Mouse (Mus musculus): Measurements from ENCODE around the gene Ang2. TPM values are rescaled to one million over a fixed set of nuclear protein-coding genes. Genes with fewer than 3 reads are reported as not detected.
"Not testable (repeated sequence)": the region's sequence is repeated elsewhere in the genome, so short reads cannot be mapped to it uniquely, and the experiment has no call there.

Gene Ang2
- polyA plus RNA-seq, 1 experiment from 2014 or later = not detected

- Histone ChIP-seq H3K27ac (ENCODE audit: poor library complexity, severe bottlenecking) (no peak overlapping the region), H3K4me1 (replicated peaks) (peaks cover 7% of the 10 kb centered on the region; the same call in 1 of the 2 replicates), H3K4me2 (no peak overlapping the region), H3K27me3 (replicated peaks) (no peaks in the 10 kb centered on the region), H3K36me3 (no peaks in the 10 kb centered on the region), H3K4me3 (no peak overlapping the region), H3K9me3 (replicated peaks) (no peaks in the 10 kb centered on the region), H3K9ac (no peak overlapping the region)
- no peak; the same call in 1 of the 2 replicates for ATAC-seq (ENCODE audit: insufficient number of reproducible peaks, low FRiP score)
- WGBS = 81% methylated on average over 4 of the region's 4 CpGs
Observed at GRCm38 (mm10) chr14:51173843-51174242, 25.1 kb downstream of the Ang2 start.

- WGBS = 54% methylated on average over 4 of the region's 4 CpGs
- not testable (repeated sequence) for H3K9me3 ChIP-seq (replicated peaks); H3K9ac ChIP-seq; H3K36me3 ChIP-seq; H3K27ac ChIP-seq (ENCODE audit: poor library complexity, severe bottlenecking); H3K4me3 ChIP-seq; ATAC-seq (ENCODE audit: insufficient number of reproducible peaks, low FRiP score); H3K4me1 ChIP-seq (replicated peaks); H3K27me3 ChIP-seq (replicated peaks)
- H3K4me2 ChIP-seq = peak overlapping the region; percentile 34; the same call in 1 of the 2 replicates
Observed at GRCm38 (mm10) chr14:51172947-51173346, 26.0 kb downstream of the Ang2 start.

GRCm38 (mm10) chr14:51172095-51172865, 26.7 kb downstream of the Ang2 start:
- not testable (repeated sequence) for H3K4me3 ChIP-seq; H3K9me3 ChIP-seq (replicated peaks); ATAC-seq (ENCODE audit: insufficient number of reproducible peaks, low FRiP score); H3K27me3 ChIP-seq (replicated peaks); H3K9ac ChIP-seq; H3K27ac ChIP-seq (ENCODE audit: poor library complexity, severe bottlenecking); H3K4me1 ChIP-seq (replicated peaks); H3K36me3 ChIP-seq
- H3K4me2 ChIP-seq = peak overlapping the region; percentile 34; the same call in 1 of the 2 replicates
- WGBS = 31% methylated on average over 9 of the region's 9 CpGs

- Histone ChIP-seq H3K36me3 (no peaks in the 10 kb centered on the region), H3K9ac (no peak overlapping the region), H3K27ac (ENCODE audit: poor library complexity, severe bottlenecking) (no peak overlapping the region), H3K9me3 (replicated peaks) (peaks cover 6% of the 10 kb centered on the region; the same call in 1 of the 2 replicates), H3K4me3 (no peak overlapping the region), H3K4me1 (replicated peaks) (no peaks in the 10 kb centered on the region), H3K27me3 (replicated peaks) (no peaks in the 10 kb centered on the region), H3K4me2 (no peak overlapping the region)
- no peak for ATAC-seq (ENCODE audit: insufficient number of reproducible peaks, low FRiP score)
Observed at GRCm38 (mm10) chr14:51166068-51166467, 32.9 kb downstream of the Ang2 start.

GRCm38 (mm10) chr14:51165435-51165834, 33.5 kb downstream of the Ang2 start:
- Histone ChIP-seq H3K4me3 (no peak overlapping the region), H3K4me1 (replicated peaks) (no peaks in the 10 kb centered on the region), H3K27ac (ENCODE audit: poor library complexity, severe bottlenecking) (no peak overlapping the region), H3K9ac (no peak overlapping the region), H3K9me3 (replicated peaks) (peaks cover 6% of the 10 kb centered on the region; the same call in 1 of the 2 replicates), H3K27me3 (replicated peaks) (no peaks in the 10 kb centered on the region), H3K36me3 (no peaks in the 10 kb centered on the region), H3K4me2 (no peak overlapping the region)
- 94% methylated on average over 1 of the region's 1 CpGs for WGBS
- 0 out of 2 replicates have a peak, but pooled peaks have one; percentile 33 for ATAC-seq (ENCODE audit: insufficient number of reproducible peaks, low FRiP score)

GRCm38 (mm10) chr14:51163323-51163722, 35.6 kb downstream of the Ang2 start:
- H3K36me3 ChIP-seq; H3K27me3 ChIP-seq (replicated peaks); ATAC-seq (ENCODE audit: insufficient number of reproducible peaks, low FRiP score); H3K9me3 ChIP-seq (replicated peaks); H3K4me2 ChIP-seq; H3K27ac ChIP-seq (ENCODE audit: poor library complexity, severe bottlenecking); H3K4me3 ChIP-seq; H3K4me1 ChIP-seq (replicated peaks); H3K9ac ChIP-seq: not testable (repeated sequence)
- WGBS = 86% methylated on average over 6 of the region's 6 CpGs

- H3K27me3 ChIP-seq (replicated peaks); ATAC-seq (ENCODE audit: insufficient number of reproducible peaks, low FRiP score); H3K9ac ChIP-seq; H3K4me3 ChIP-seq; H3K36me3 ChIP-seq; H3K4me1 ChIP-seq (replicated peaks); H3K9me3 ChIP-seq (replicated peaks); H3K27ac ChIP-seq (ENCODE audit: poor library complexity, severe bottlenecking); H3K4me2 ChIP-seq: not testable (repeated sequence)
- 88% methylated on average over 3 of the region's 3 CpGs for WGBS
Observed at GRCm38 (mm10) chr14:51161976-51162375, 37.0 kb downstream of the Ang2 start, which contains the start of gene Rnase2b. Gene Rnase2b, plus strand, starts transcription at chr14:51162260.

- ATAC-seq (ENCODE audit: insufficient number of reproducible peaks, low FRiP score) = no peak
- no peak overlapping the region for H3K4me3 ChIP-seq
- WGBS = 79% methylated on average over 1 of the region's 1 CpGs
- H3K4me1 ChIP-seq (replicated peaks) = no peaks in the 10 kb centered on the region
- H3K27me3 ChIP-seq (replicated peaks) = no peaks in the 10 kb centered on the region
- H3K9ac ChIP-seq = no peak overlapping the region
- no peak overlapping the region for H3K4me2 ChIP-seq
- H3K36me3 ChIP-seq = no peaks in the 10 kb centered on the region
- H3K9me3 ChIP-seq (replicated peaks) = no peaks in the 10 kb centered on the region
- no peak overlapping the region for H3K27ac ChIP-seq (ENCODE audit: poor library complexity, severe bottlenecking)
Observed at GRCm38 (mm10) chr14:51157072-51157471, 41.9 kb downstream of the Ang2 start.

GRCm38 (mm10) chr14:51156736-51157068, 42.2 kb downstream of the Ang2 start:
- WGBS = 79% methylated on average over 4 of the region's 4 CpGs
- no peaks in the 10 kb centered on the region for H3K36me3 ChIP-seq
- no peak overlapping the region for H3K4me3 ChIP-seq
- no peaks in the 10 kb centered on the region for H3K9me3 ChIP-seq (replicated peaks)
- ATAC-seq (ENCODE audit: insufficient number of reproducible peaks, low FRiP score) = no peak
- H3K4me1 ChIP-seq (replicated peaks) = no peaks in the 10 kb centered on the region
- no peak overlapping the region for H3K4me2 ChIP-seq
- H3K9ac ChIP-seq = no peak overlapping the region
- no peak overlapping the region for H3K27ac ChIP-seq (ENCODE audit: poor library complexity, severe bottlenecking)
- no peaks in the 10 kb centered on the region for H3K27me3 ChIP-seq (replicated peaks)

GRCm38 (mm10) chr14:51156056-51156735, 42.8 kb downstream of the Ang2 start:
- H3K4me3 ChIP-seq = no peak overlapping the region
- no peak overlapping the region for H3K27ac ChIP-seq (ENCODE audit: poor library complexity, severe bottlenecking)
- no peaks in the 10 kb centered on the region for H3K9me3 ChIP-seq (replicated peaks)
- no peaks in the 10 kb centered on the region for H3K27me3 ChIP-seq (replicated peaks)
- H3K4me2 ChIP-seq = no peak overlapping the region
- H3K9ac ChIP-seq = no peak overlapping the region
- 88% methylated on average over 5 of the region's 5 CpGs for WGBS
- ATAC-seq (ENCODE audit: insufficient number of reproducible peaks, low FRiP score) = no peak
- no peaks in the 10 kb centered on the region for H3K36me3 ChIP-seq
- H3K4me1 ChIP-seq (replicated peaks) = no peaks in the 10 kb centered on the region

GRCm38 (mm10) chr14:51152249-51152870, 46.6 kb downstream of the Ang2 start:
- no peak for ATAC-seq (ENCODE audit: insufficient number of reproducible peaks, low FRiP score)
- H3K36me3 ChIP-seq = no peaks in the 10 kb centered on the region
- no peak overlapping the region for H3K4me3 ChIP-seq
- no peak overlapping the region for H3K27ac ChIP-seq (ENCODE audit: poor library complexity, severe bottlenecking)
- 0 out of 2 replicates have a peak, but pooled peaks cover 8% of the 10 kb centered on the region for H3K4me1 ChIP-seq (replicated peaks)
- no peak overlapping the region for H3K4me2 ChIP-seq
- H3K27me3 ChIP-seq (replicated peaks) = no peaks in the 10 kb centered on the region
- H3K9ac ChIP-seq = no peak overlapping the region
- no peaks in the 10 kb centered on the region for H3K9me3 ChIP-seq (replicated peaks)
- WGBS = 41% methylated on average over 5 of the region's 5 CpGs

All from heart, embryonic 12.5 days (tissue).